Mouse (Mus musculus): Measurements from ENCODE around the gene Npas2.

DNA sequence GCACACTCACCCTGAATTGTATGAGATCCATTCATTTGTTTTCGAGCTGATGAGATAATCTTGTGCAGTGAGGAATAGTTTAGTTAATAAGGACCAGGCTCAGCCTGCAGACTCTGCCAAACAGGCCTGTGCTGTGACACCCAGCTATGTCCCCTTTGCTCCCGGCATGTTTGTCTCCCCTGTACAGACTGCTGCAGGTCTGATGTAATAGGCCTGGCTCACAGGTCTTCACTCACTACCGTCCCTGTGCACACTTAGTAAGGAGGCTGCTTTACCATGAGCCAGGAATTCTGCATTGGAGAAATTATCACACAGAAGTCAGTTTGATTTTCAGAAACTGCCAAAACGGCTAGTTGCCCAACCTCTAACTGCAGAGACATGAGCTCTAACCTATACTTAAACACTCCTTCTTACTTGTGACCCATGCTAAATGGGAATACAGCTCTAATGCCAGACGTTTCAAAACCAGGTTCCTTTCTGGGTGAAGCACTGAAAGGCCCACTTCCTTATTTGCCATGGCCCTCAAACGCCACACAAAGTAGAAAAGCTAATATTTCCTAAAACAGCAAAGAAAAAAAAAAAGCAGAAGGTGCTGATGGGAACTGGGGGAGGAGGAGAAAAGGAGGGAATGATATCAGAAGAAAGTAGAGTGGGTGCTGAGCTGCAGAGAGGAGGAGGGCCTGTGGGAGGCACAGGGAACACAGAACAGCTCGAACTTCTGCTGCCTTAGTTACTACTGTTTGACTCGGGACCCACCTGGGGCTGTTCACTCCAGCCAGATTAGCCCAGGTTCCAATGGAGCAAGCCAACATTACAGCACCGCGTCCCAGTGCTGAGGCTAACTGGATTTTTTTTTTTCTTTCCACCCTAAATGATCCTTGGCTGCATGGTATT is 120.1 kb downstream of the Npas2 start:
- TF ChIP-seq ETS1 (IDR thresholded peaks at IDR 0.05; ENCODE audit: low read depth, low read length), result no peak
- TF ChIP-seq CTCF (IDR thresholded peaks at IDR 0.05 in 2 of 3, conservative IDR thresholded peaks at IDR 0.05 in 1 of 3; ENCODE audit: control insufficient read depth in 1 of 3, insufficient read depth in 1 of 3, low read depth in 2 of 3, low read length in 3 of 3, poor library complexity in 1 of 3, severe bottlenecking in 1 of 3), result no peak
- no peak for TF ChIP-seq CHD2 (IDR thresholded peaks at IDR 0.05; ENCODE audit: low read length)
- no peak for TF ChIP-seq TAL1 (IDR thresholded peaks at IDR 0.05; ENCODE audit: low read length)

Measured in MEL (cell line).